Mouse (Mus musculus) hindbrain, embryonic 13.5 days (tissue): ENCODE data around the gene Sipa1. TPM values are rescaled to one million over a fixed set of nuclear protein-coding genes. Genes with fewer than 3 reads are reported as not detected.
A peak's percentile ranks its signal among the peaks of the same experiment; 100 is the strongest.

Source experiments
- ATAC-seq: fragments of 200-750 bp; cut with Nextera tagmentation; 2 replicates; pipeline ENCODE4 v1.8.0; 2017; ENCODE audit warnings: moderate TSS enrichment; ENCODE audit not compliant: low FRiP score
- H3K27ac ChIP-seq: fragments of 300-500 bp; sonication (generic); 2 replicates; pipeline ENCODE4 v1.5.1; 2015; ENCODE audit warnings: inconsistent platforms, mild to moderate bottlenecking, moderate library complexity
- H3K27me3 ChIP-seq: fragments of 300-500 bp; sonication (generic); 2 replicates; pipeline ENCODE4 v1.6.1; 2015; ENCODE audit warnings: mild to moderate bottlenecking, inconsistent platforms
- H3K36me3 ChIP-seq: fragments of 300-500 bp; sonication (generic); 2 replicates; pipeline ENCODE4 v1.6.1; 2015; ENCODE audit warnings: mild to moderate bottlenecking, inconsistent platforms
- H3K4me1 ChIP-seq: fragments of 300-500 bp; sonication (generic); replicated peaks from 2 replicates; pipeline ENCODE4 v1.6.1; 2015; ENCODE audit warnings: inconsistent platforms
- H3K4me2 ChIP-seq: fragments of 300-500 bp; sonication (generic); 2 replicates; pipeline ENCODE4 v1.6.1; 2015; ENCODE audit warnings: inconsistent platforms, mild to moderate bottlenecking, moderate library complexity
- H3K4me3 ChIP-seq: fragments of 300-500 bp; sonication (generic); 2 replicates; pipeline ENCODE4 v1.5.1; 2015; ENCODE audit warnings: mild to moderate bottlenecking, inconsistent platforms
- H3K9ac ChIP-seq: fragments of 300-500 bp; sonication (generic); 2 replicates; pipeline ENCODE4 v1.6.1; 2015; ENCODE audit warnings: mild to moderate bottlenecking, inconsistent platforms
- H3K9me3 ChIP-seq: fragments of 300-500 bp; sonication (generic); 2 replicates; pipeline ENCODE4 v1.6.1; 2016; ENCODE audit warnings: inconsistent platforms
- WGBS: fragments of 180-500 bp; shearing (Covaris S2); methylation state at CpG from one replicate; pipeline ENCODE4 v1.1.7; 2015; 5-methylcytosine and 5-hydroxymethylcytosine counted together
- polyA plus RNA-seq: library from polyadenylated mRNA; unstranded; fragments of >200 nt; fragmentation: Nextera tagmentation; extraction: Ambion mirVana; gene quantifications from 2 replicates; pipeline ENCODE4 v1.2.1, GENCODE M21; 2015

The Sipa1 gene
- polyA plus RNA-seq, 1 experiment from 2014 or later, result 15.4 TPM

- Histone ChIP-seq H3K4me1 (peaks cover 24% of the 10 kb centered on the region), H3K27me3 (no peaks in the 10 kb centered on the region), H3K4me3 (peak overlapping the region; percentile 79), H3K9ac (peak overlapping the region; percentile 94), H3K27ac (peak overlapping the region; percentile 93), H3K9me3 (no peaks in the 10 kb centered on the region), H3K4me2 (peak overlapping the region; percentile 67), H3K36me3 (peaks cover 27% of the 10 kb centered on the region)
- ATAC-seq, result peak; percentile 10; the same call in 1 of the 2 replicates
- 45% methylated on average over 12 of the region's 12 CpGs for WGBS
These were observed 26.9 kb downstream of the Sipa1 start for GRCm38 (mm10) chr19:5636571-5637041.

GRCm38 (mm10) chr19:5636036-5636570, 27.4 kb downstream of the Sipa1 start:
- Histone ChIP-seq H3K9ac (peak overlapping the region; percentile 94; the same call in 1 of the 2 replicates), H3K4me3 (no peak overlapping the region), H3K4me1 (peaks cover 24% of the 10 kb centered on the region), H3K4me2 (peak overlapping the region; percentile 67), H3K36me3 (peaks cover 22% of the 10 kb centered on the region), H3K27ac (no peak overlapping the region), H3K9me3 (no peaks in the 10 kb centered on the region), H3K27me3 (no peaks in the 10 kb centered on the region)
- no peak for ATAC-seq
- 84% methylated on average over 7 of the region's 7 CpGs for WGBS

GRCm38 (mm10) chr19:5632120-5632519, 31.4 kb downstream of the Sipa1 start:
- Histone ChIP-seq H3K4me3 (no peak overlapping the region), H3K4me2 (no peak overlapping the region), H3K36me3 (no peaks in the 10 kb centered on the region), H3K27me3 (no peaks in the 10 kb centered on the region), H3K9ac (no peak overlapping the region), H3K4me1 (peaks cover 7% of the 10 kb centered on the region), H3K9me3 (no peaks in the 10 kb centered on the region), H3K27ac (no peak overlapping the region)
- WGBS, result 75% methylated on average over 9 of the region's 9 CpGs
- ATAC-seq, result no peak

GRCm38 (mm10) chr19:5629907-5630306, 33.6 kb downstream of the Sipa1 start:
- ATAC-seq, result no peak
- Histone ChIP-seq H3K27ac (no peak overlapping the region), H3K4me2 (no peak overlapping the region), H3K4me1 (no peaks in the 10 kb centered on the region), H3K4me3 (no peak overlapping the region), H3K36me3 (no peaks in the 10 kb centered on the region), H3K9ac (no peak overlapping the region), H3K9me3 (no peaks in the 10 kb centered on the region), H3K27me3 (no peaks in the 10 kb centered on the region)

GRCm38 (mm10) chr19:5625311-5625710, 38.2 kb downstream of the Sipa1 start:
- Histone ChIP-seq H3K4me2 (no peak overlapping the region), H3K36me3 (no peaks in the 10 kb centered on the region), H3K27ac (no peak overlapping the region), H3K27me3 (peaks cover 5% of the 10 kb centered on the region; the same call in 1 of the 2 replicates), H3K9ac (no peak overlapping the region), H3K9me3 (no peaks in the 10 kb centered on the region), H3K4me1 (no peaks in the 10 kb centered on the region), H3K4me3 (no peak overlapping the region)
- 90% methylated on average over 8 of the region's 8 CpGs for WGBS
- no peak for ATAC-seq

GRCm38 (mm10) chr19:5621884-5622283, 41.6 kb downstream of the Sipa1 start:
- H3K9ac ChIP-seq, result no peak overlapping the region
- no peaks in the 10 kb centered on the region for H3K36me3 ChIP-seq
- peaks cover 5% of the 10 kb centered on the region for H3K27me3 ChIP-seq
- no peak overlapping the region for H3K27ac ChIP-seq
- no peak for ATAC-seq
- no peak overlapping the region for H3K4me2 ChIP-seq
- H3K4me1 ChIP-seq, result no peaks in the 10 kb centered on the region
- H3K4me3 ChIP-seq, result no peak overlapping the region
- no peaks in the 10 kb centered on the region for H3K9me3 ChIP-seq
- 81% methylated on average over 5 of the region's 5 CpGs for WGBS

- H3K36me3 ChIP-seq, result no peaks in the 10 kb centered on the region
- H3K4me3 ChIP-seq, result no peak overlapping the region
- WGBS, result 95% methylated on average over 4 of the region's 4 CpGs
- H3K9me3 ChIP-seq, result no peaks in the 10 kb centered on the region
- H3K4me2 ChIP-seq, result no peak overlapping the region
- peaks cover 15% of the 10 kb centered on the region for H3K27me3 ChIP-seq
- ATAC-seq, result no peak
- H3K9ac ChIP-seq, result no peak overlapping the region
- no peaks in the 10 kb centered on the region for H3K4me1 ChIP-seq
- H3K27ac ChIP-seq, result no peak overlapping the region
These were observed 43.5 kb downstream of the Sipa1 start for GRCm38 (mm10) chr19:5620007-5620406.

- H3K27ac ChIP-seq, result no peak overlapping the region
- no peaks in the 10 kb centered on the region for H3K36me3 ChIP-seq
- no peak overlapping the region for H3K9ac ChIP-seq
- peaks cover 28% of the 10 kb centered on the region for H3K27me3 ChIP-seq
- 87% methylated on average over 2 of the region's 2 CpGs for WGBS
- H3K4me3 ChIP-seq, result no peak overlapping the region
- no peaks in the 10 kb centered on the region for H3K9me3 ChIP-seq
- peaks cover 9% of the 10 kb centered on the region for H3K4me1 ChIP-seq
- no peak overlapping the region for H3K4me2 ChIP-seq
- ATAC-seq, result no peak
These were observed 48.6 kb downstream of the Sipa1 start for GRCm38 (mm10) chr19:5614953-5615352.

GRCm38 (mm10) chr19:5612762-5613411, 50.6 kb downstream of the Sipa1 start:
- ATAC-seq, result no peak
- H3K27ac ChIP-seq, result no peak overlapping the region
- H3K9me3 ChIP-seq, result no peaks in the 10 kb centered on the region
- H3K4me3 ChIP-seq, result no peak overlapping the region
- 69% methylated on average over 3 of the region's 3 CpGs for WGBS
- H3K4me1 ChIP-seq, result peaks cover 25% of the 10 kb centered on the region
- no peak overlapping the region for H3K9ac ChIP-seq
- H3K4me2 ChIP-seq, result no peak overlapping the region
- peaks cover 11% of the 10 kb centered on the region for H3K36me3 ChIP-seq
- peaks cover 28% of the 10 kb centered on the region for H3K27me3 ChIP-seq

GRCm38 (mm10) chr19:5611973-5612372, 51.5 kb downstream of the Sipa1 start:
- WGBS, result 95% methylated on average over 1 of the region's 1 CpGs
- no peak for ATAC-seq
- Histone ChIP-seq H3K9ac (no peak overlapping the region), H3K4me3 (no peak overlapping the region), H3K4me1 (peaks cover 28% of the 10 kb centered on the region), H3K27ac (no peak overlapping the region), H3K36me3 (peaks cover 20% of the 10 kb centered on the region), H3K9me3 (no peaks in the 10 kb centered on the region), H3K27me3 (peaks cover 28% of the 10 kb centered on the region), H3K4me2 (no peak overlapping the region)

- Histone ChIP-seq H3K9ac (peak within 1 kb of the TSS; percentile 85), H3K4me1 (peaks cover 34% of the 10 kb centered on the region), H3K9me3 (no peaks in the 10 kb centered on the region), H3K27ac (peak within 1 kb of the TSS; percentile 98), H3K4me2 (peak within 1 kb of the TSS; percentile 79), H3K36me3 (peaks cover 42% of the 10 kb centered on the region), H3K4me3 (peak within 1 kb of the TSS; percentile 64), H3K27me3 (0 out of 2 replicates have a peak, but pooled peaks cover 17% of the 10 kb centered on the region)
- peak; percentile 95 for ATAC-seq
- WGBS, result under 1% methylated on average over 50 of the region's 55 CpGs
These were observed 53.7 kb downstream of the Sipa1 start, which contains the start of gene Kat5 for GRCm38 (mm10) chr19:5609547-5610404. Kat5 (minus strand) TSS chr19:5610237.

GRCm38 (mm10) chr19:5609171-5609546, 54.3 kb downstream of the Sipa1 start:
- peak overlapping the region; percentile 98 for H3K27ac ChIP-seq
- peak overlapping the region; percentile 85 for H3K9ac ChIP-seq
- 0 out of 2 replicates have a peak, but pooled peaks cover 12% of the 10 kb centered on the region for H3K27me3 ChIP-seq
- H3K9me3 ChIP-seq, result no peaks in the 10 kb centered on the region
- no peak for ATAC-seq
- H3K36me3 ChIP-seq, result peaks cover 48% of the 10 kb centered on the region
- peak overlapping the region; percentile 79 for H3K4me2 ChIP-seq
- H3K4me1 ChIP-seq, result peaks cover 35% of the 10 kb centered on the region
- peak overlapping the region; percentile 64 for H3K4me3 ChIP-seq
- 65% methylated on average over 10 of the region's 10 CpGs for WGBS
